Mouse (Mus musculus) splenic B cell, adult 2 months (primary cell): Measurements from ENCODE around the gene Tuba3a.

ENCODE experiments used
- DNase-seq: peaks from one replicate; pipeline ENCODE4 v3.0.0-alpha.2; 2011; ENCODE audit warnings: low read depth, low spot score
- H3K27me3 ChIP-seq: 2 replicates; pipeline ENCODE4 v1.6.1; 2012; ENCODE audit warnings: mild to moderate bottlenecking, low read length, moderate library complexity, mixed read lengths; ENCODE audit not compliant: control insufficient read depth, poor library complexity, insufficient read depth, severe bottlenecking
- H3K36me3 ChIP-seq: 2 replicates; pipeline ENCODE4 v1.6.1; 2012; ENCODE audit warnings: mild to moderate bottlenecking, low read length, moderate library complexity, mixed read lengths; ENCODE audit not compliant: control insufficient read depth, poor library complexity, insufficient read depth, severe bottlenecking

Tuba3a gene

GRCm38 (mm10) chr6:125236341-125236740 is 49.5 kb downstream of the Tuba3a start:
- Histone ChIP-seq H3K36me3 (no peaks in the 10 kb centered on the region), H3K27me3 (no peaks in the 10 kb centered on the region)
- no peak for DNase-seq

DNA sequence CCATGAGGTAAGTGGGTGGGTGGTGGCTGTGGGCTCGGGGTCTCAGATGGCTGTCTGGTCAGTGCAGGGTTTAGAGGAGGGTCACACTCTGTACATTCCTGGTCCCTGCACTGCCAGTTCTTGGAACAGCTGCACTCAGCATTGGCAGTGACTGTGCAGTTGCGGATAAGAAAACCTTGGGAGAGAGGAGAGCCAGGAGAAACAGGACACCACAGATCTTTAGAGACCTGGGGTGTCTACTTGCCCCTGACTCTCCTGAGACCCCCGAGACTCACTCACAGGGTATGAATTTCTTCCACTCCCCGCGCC is 51.4 kb downstream of the Tuba3a start:
- no peak for DNase-seq
- H3K36me3 ChIP-seq: no peaks in the 10 kb centered on the region; the same call in 1 of the 2 replicates
- no peaks in the 10 kb centered on the region for H3K27me3 ChIP-seq

GRCm38 (mm10) chr6:125233816-125234519 is 51.9 kb downstream of the Tuba3a start:
- H3K27me3 ChIP-seq: no peaks in the 10 kb centered on the region
- DNase-seq: no peak
- H3K36me3 ChIP-seq: peaks cover 1% of the 10 kb centered on the region; the same call in 1 of the 2 replicates

GRCm38 (mm10) chr6:125232516-125232915 is 53.3 kb downstream of the Tuba3a start:
- H3K36me3 ChIP-seq: peaks cover 8% of the 10 kb centered on the region
- no peak for DNase-seq
- H3K27me3 ChIP-seq: no peaks in the 10 kb centered on the region

DNA sequence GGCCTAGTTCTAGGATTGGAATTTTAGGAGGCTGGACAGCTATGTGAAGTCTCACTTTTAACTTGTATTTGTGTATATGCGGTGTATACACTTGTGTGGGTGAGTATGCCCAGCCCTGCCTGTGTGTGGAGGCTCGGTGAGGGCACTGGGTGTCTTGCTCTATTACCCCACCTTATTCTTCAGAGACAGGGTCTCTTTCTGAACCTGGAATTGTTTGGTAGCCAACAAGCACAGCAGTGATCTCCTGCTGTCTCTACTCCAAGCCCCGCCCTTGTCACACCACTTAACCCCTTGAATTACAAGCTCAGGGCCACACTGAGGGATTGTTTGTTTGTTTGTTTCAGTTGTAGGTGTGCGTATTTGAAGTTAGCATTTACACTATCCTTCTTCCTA is 53.8 kb downstream of the Tuba3a start:
- Histone ChIP-seq H3K36me3 (peaks cover 9% of the 10 kb centered on the region), H3K27me3 (no peaks in the 10 kb centered on the region)
- peak; percentile 18 for DNase-seq

DNA sequence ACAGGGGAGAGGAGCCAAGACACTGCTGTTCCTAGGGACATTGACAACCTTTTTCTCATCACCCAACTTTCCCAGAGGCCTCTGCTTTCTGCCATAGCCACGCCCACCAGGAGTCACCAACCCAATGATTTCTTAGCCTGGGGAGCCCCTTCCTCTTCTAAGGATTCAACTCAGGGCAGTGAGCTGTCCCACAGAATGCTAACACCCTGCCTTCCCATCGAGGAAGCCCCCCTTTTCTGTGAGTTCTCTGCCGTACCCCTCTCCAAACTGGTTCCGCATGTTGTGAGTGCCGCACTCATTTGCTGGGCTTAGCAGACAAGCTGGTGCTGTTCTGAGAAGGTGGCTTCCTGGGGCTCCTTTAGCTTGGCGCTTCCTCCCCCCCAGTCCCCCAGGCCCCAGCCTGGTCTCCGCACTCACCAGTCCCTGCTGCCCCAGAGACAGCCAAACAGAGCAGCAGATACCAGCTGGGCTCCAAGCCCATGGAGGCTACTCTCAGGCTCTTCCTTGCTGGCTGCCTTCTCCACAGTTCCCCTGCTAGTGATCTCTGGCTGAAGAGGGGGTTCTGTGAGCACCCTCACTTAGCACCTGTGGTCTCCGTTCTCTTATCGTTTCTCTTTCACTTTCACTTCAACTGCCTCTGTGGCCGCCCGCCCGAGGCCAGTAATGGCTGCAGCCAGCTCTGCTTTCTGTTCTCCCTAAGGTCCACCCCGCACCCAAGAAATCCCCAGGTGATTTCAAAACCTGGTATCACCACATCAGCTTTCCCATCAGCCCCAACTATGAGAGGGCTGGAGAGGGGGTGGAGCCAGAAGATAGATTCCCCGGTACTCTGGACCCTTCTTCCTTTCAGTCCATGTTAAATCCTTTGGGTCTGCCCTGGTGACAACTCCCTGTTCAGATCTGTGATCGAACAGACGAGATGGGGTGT is 54.5 kb downstream of the Tuba3a start, which contains the start of gene Tapbpl:
Gene Tapbpl (minus strand): TSS at position 744 of the 928 bp plus-strand sequence.
- peak; percentile 79 for DNase-seq
- H3K36me3 ChIP-seq: peaks cover 9% of the 10 kb centered on the region
- no peaks in the 10 kb centered on the region for H3K27me3 ChIP-seq

DNA sequence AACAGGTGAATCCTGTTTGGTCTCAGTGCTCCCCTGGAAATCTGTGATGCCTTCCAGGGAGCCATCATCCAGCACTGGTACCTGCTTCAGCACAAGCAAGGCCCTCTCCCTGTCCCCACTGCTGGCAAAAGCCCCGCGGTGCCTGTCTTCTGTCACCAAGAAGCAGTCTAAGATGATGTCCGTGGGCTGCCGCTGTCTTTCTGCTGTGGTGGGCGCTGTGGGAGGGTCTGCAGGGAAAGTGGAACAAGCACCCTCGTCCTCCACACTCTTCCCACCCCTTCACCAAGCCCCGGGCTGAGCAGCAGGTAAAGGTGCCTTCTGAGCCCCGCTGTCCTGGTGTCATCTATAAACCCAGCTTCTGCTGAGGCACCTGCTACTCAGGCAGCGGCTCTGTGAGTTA is 55.3 kb downstream of the Tuba3a start:
- no peak for DNase-seq
- Histone ChIP-seq H3K36me3 (peaks cover 11% of the 10 kb centered on the region), H3K27me3 (no peaks in the 10 kb centered on the region)
